Mouse (Mus musculus) bone marrow macrophage, adult 2 months (primary cell): Measurements from ENCODE around the gene Syn3. TPM values are rescaled to one million over a fixed set of nuclear protein-coding genes. Genes with fewer than 3 reads are reported as not detected.

ENCODE experiments used
- H3K27ac ChIP-seq: 2 replicates; pipeline ENCODE4 v1.5.1; 2012; ENCODE audit warnings: low read depth, low read length; ENCODE audit not compliant: insufficient read depth
- H3K4me1 ChIP-seq: 2 replicates; pipeline ENCODE4 v1.6.1; 2012; ENCODE audit warnings: low read length; ENCODE audit not compliant: control insufficient read depth, insufficient read depth
- H3K4me3 ChIP-seq: 2 replicates; pipeline ENCODE4 v1.5.1; 2012; ENCODE audit warnings: mild to moderate bottlenecking, low read length, moderate library complexity; ENCODE audit not compliant: insufficient read depth
- CTCF ChIP-seq: IDR thresholded peaks from 2 replicates; pipeline ENCODE4 v1.5.1; 2012; ENCODE audit warnings: low read depth, mild to moderate bottlenecking, low read length, moderate library complexity
- POLR2A ChIP-seq: IDR thresholded peaks from 2 replicates; pipeline ENCODE4 v1.6.1; 2012; ENCODE audit warnings: mild to moderate bottlenecking, low read depth, low read length, borderline replicate concordance
- polyA plus RNA-seq: library from polyadenylated mRNA; stranded (reverse); fragments of >200 nt; gene quantifications from 2 replicates; pipeline ENCODE4 v1.2.4, GENCODE M21; 2012; ENCODE audit not compliant: missing spikeins, insufficient read depth, insufficient read length

Gene Syn3
- polyA plus RNA-seq, 1 experiment: not detected

- TF ChIP-seq CTCF (no peak), POLR2A (no peak)
- no peaks in the 10 kb centered on the region for H3K4me1 ChIP-seq
- H3K27ac ChIP-seq: no peak overlapping the region
- H3K4me3 ChIP-seq: no peak overlapping the region
These were observed 165.8 kb downstream of the Syn3 start for GRCm38 (mm10) chr10:86332942-86333341.

DNA sequence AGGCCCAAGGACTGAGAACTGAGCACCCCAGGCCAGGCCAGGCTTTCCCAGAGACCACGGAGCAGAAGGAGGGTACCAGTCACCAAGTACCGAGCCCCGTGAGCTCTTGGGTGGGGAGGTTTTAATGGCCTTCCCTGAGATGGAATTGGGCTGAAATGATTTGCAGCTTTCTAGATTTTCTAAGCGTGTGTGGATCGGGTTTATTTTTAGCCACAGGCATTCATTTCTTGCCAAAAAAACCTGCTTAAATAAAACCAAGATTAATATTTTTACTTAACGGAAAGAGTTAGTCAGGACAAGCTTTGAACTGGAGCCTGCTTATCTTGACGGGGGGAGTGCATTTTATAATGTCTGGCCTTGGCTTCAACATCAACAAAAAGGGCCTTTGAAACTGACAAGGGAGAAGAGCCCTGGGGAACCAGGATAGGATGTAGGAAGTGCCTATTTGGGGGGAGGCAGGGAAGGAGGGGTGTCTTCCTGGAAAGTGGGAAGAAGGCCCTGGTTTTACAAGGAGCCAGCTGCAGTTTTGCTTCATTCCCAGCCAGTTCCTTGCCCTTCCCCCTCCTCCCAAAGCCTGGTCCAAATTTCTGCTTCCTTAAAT is 166.9 kb downstream of the Syn3 start:
- Histone ChIP-seq H3K4me3 (no peak overlapping the region), H3K27ac (no peak overlapping the region), H3K4me1 (no peaks in the 10 kb centered on the region)
- no peak for TF ChIP-seq POLR2A
- TF ChIP-seq CTCF: no peak

GRCm38 (mm10) chr10:86330993-86331680 is 167.6 kb downstream of the Syn3 start:
- TF ChIP-seq CTCF: no peak
- TF ChIP-seq POLR2A: no peak
- Histone ChIP-seq H3K27ac (no peak overlapping the region), H3K4me3 (no peak overlapping the region), H3K4me1 (no peaks in the 10 kb centered on the region)

DNA sequence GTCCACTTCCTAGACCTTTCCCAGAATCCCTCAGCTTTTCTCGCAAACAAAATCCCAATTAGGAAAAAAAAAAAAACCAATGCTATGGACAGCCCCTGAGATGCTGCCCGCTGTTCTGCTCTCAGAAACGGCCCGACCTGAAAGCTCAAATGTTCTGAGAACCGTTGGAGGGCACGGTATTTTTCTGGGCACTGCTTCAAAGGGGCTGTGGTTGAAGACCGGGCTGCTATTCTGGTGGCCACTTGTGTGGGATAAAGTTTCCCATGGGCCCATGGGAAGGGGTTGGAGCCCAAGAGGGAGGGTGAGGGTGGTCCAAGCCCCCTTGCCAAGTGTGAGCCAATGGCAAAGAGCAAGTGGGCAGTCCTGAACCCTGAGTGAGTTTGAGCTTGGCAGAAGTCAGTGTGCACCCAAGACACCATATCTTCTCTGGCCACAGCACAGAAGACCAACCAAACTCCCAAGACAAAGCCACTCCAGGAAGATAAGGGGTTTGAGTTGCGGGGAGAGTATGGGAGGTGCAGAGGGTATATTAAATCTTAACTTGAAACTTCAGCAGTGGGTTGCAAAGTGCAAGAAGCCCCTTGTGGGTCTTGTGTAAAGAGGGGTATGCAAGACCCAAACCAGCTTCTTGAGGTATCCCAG is 169.3 kb downstream of the Syn3 start:
- no peaks in the 10 kb centered on the region for H3K4me1 ChIP-seq
- no peak overlapping the region for H3K4me3 ChIP-seq
- no peak for TF ChIP-seq POLR2A
- no peak for TF ChIP-seq CTCF
- H3K27ac ChIP-seq: no peak overlapping the region

DNA sequence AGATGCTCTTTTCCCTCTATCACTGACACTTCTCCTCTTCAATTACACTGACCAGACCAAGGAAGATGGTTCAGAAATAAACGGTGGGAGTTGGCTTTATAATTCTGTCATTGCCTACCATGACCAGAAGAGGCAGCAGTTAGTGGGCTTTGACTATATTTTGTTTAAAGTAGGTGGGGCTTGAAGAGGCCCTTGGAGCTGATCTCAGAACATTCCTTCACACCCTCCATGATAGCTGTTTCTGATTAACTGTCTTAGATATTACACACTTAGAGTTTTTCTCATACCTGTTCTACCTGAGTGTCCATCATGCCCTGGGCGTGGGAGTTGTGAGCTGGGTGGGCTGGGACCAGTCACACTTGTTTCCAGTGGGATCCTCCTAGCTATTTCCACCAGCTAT is 170.0 kb downstream of the Syn3 start:
- H3K4me1 ChIP-seq: no peaks in the 10 kb centered on the region
- H3K4me3 ChIP-seq: no peak overlapping the region
- H3K27ac ChIP-seq: no peak overlapping the region
- TF ChIP-seq POLR2A (no peak), CTCF (no peak)

DNA sequence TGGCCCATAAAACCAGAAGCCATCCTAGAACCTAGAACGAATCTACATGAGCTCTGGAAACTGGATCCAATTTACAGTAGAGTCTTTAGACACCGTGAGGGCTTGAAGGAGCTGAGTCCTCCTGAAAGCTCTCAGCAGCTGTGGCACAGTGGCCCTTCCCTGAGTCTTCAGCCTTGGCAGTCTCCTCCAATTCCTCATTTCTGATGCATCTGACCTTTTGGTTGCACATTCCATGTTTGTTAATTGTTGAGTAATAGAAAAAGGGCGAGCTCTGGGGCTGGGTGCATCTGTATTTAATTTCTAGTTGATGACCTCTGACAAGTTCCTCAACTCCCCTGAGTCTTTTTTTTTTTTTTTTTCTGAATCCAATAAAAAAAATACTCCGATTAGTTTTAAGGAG is 170.6 kb downstream of the Syn3 start:
- H3K27ac ChIP-seq: no peak overlapping the region
- TF ChIP-seq POLR2A: no peak
- H3K4me3 ChIP-seq: no peak overlapping the region
- no peaks in the 10 kb centered on the region for H3K4me1 ChIP-seq

GRCm38 (mm10) chr10:86325272-86325671 is 173.4 kb downstream of the Syn3 start:
- no peak overlapping the region for H3K4me3 ChIP-seq
- H3K4me1 ChIP-seq: no peaks in the 10 kb centered on the region
- no peak overlapping the region for H3K27ac ChIP-seq
- TF ChIP-seq CTCF (no peak), POLR2A (no peak)

DNA sequence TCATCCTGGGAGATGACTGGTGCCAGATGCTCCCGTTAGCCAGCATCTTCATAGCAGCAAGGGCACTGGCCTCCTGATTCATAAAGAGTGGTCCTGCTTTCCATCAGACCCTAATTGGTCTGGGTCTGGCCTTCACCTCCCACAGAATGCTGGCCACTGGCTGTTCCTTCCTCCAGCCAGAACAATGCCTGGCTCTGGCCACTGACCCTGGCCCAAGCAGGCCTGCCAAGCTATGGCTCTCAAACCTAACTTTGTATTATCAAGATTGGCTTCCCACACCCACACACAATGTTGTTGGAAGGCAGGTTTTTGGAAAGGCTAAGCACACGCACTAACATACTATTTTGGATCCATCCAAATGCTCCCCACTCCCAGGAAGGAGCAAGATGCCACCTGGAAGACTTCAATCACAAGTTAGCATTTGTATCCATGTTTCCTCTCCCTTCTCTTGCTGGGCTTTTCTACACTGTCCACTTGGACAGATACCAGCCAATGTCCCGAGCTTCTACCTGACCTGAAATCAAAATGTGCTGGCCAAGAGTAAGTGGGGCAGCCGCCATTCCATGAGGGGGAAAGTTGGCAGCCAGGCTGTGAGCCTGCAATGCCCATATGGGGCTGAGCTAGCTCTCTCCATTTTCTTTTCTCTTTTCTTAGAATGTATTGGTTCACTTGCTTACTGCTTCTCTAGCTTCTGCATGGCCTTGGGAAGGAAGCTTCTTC is 175.3 kb downstream of the Syn3 start:
- no peak overlapping the region for H3K4me3 ChIP-seq
- H3K27ac ChIP-seq: no peak overlapping the region
- no peak for TF ChIP-seq CTCF
- no peak for TF ChIP-seq POLR2A
- H3K4me1 ChIP-seq: no peaks in the 10 kb centered on the region

GRCm38 (mm10) chr10:86322006-86322405 is 176.7 kb downstream of the Syn3 start:
- TF ChIP-seq POLR2A: no peak
- TF ChIP-seq CTCF: no peak
- H3K27ac ChIP-seq: no peak overlapping the region

DNA sequence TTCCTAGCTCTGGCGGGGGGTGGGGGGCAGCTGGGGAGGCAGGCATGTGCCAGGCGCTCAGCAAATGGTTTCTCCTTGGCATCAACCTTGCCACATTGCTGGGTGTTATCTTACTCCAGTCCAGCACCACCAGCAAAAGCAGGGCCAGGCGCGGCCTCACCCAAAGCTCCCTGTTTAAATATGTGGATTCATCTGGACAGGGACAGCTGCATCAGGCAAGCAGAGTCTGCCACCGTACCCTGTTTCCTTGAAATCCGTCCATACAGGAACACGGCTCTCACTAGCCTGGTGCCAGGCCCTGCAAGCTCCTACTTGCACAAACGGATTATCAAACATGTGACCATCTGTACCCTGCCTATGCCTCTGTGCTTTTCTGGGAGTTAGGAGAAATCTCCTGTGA is 177.5 kb downstream of the Syn3 start:
- Histone ChIP-seq H3K4me1 (no peaks in the 10 kb centered on the region), H3K4me3 (no peak overlapping the region), H3K27ac (no peak overlapping the region)
- TF ChIP-seq POLR2A (no peak), CTCF (no peak)

More at GRCm38 (mm10) chr10:86322006-86322405, 176.7 kb downstream of the Syn3 start:
- no peaks in the 10 kb centered on the region for H3K4me1 ChIP-seq
- H3K4me3 ChIP-seq: no peak overlapping the region
